Mouse (Mus musculus) lung, postnatal 10 days (tissue): ENCODE results near the gene Glis3.
A peak's percentile ranks its signal among the peaks of the same experiment; 100 is the strongest.

Source experiments
- DNase-seq: peaks from one replicate; pipeline ENCODE4 v3.0.0; 2021

Gene Glis3

GRCm38 (mm10) chr19:28650836-28651235 lies 29.0 kb downstream of the Glis3 start:
- DNase-seq, result no peak

GRCm38 (mm10) chr19:28649489-28649888 lies 30.4 kb downstream of the Glis3 start:
- DNase-seq, result no peak

GRCm38 (mm10) chr19:28648881-28649280 lies 31.0 kb downstream of the Glis3 start:
- no peak for DNase-seq

- no peak for DNase-seq
Measured at GRCm38 (mm10) chr19:28647424-28647823, 32.5 kb downstream of the Glis3 start.

GRCm38 (mm10) chr19:28646286-28646685 lies 33.6 kb downstream of the Glis3 start:
- DNase-seq, result no peak

GRCm38 (mm10) chr19:28640861-28641381 lies 39.0 kb downstream of the Glis3 start:
- no peak for DNase-seq

GRCm38 (mm10) chr19:28635991-28636553 lies 43.8 kb downstream of the Glis3 start:
- no peak for DNase-seq

GRCm38 (mm10) chr19:28634986-28635385 lies 44.9 kb downstream of the Glis3 start:
- no peak for DNase-seq

- DNase-seq, result peak; percentile 27
Measured at GRCm38 (mm10) chr19:28628416-28628815, 51.5 kb downstream of the Glis3 start.

GRCm38 (mm10) chr19:28626189-28626588 lies 53.7 kb downstream of the Glis3 start:
- no peak for DNase-seq

GRCm38 (mm10) chr19:28624571-28624970 lies 55.3 kb downstream of the Glis3 start:
- DNase-seq, result no peak

- peak; percentile 23 for DNase-seq
Measured at GRCm38 (mm10) chr19:28623726-28624125, 56.2 kb downstream of the Glis3 start.

- DNase-seq, result no peak
Measured at GRCm38 (mm10) chr19:28621608-28622505, 58.0 kb downstream of the Glis3 start.

GRCm38 (mm10) chr19:28617736-28618135 lies 62.1 kb downstream of the Glis3 start:
- no peak for DNase-seq

GRCm38 (mm10) chr19:28617191-28617590 lies 62.7 kb downstream of the Glis3 start:
- no peak for DNase-seq

- no peak for DNase-seq
Measured at GRCm38 (mm10) chr19:28616487-28616886, 63.4 kb downstream of the Glis3 start.

- DNase-seq, result no peak
Measured at GRCm38 (mm10) chr19:28612249-28612648, 67.6 kb downstream of the Glis3 start.

GRCm38 (mm10) chr19:28608747-28609146 lies 71.1 kb downstream of the Glis3 start:
- no peak for DNase-seq

- no peak for DNase-seq
Measured at GRCm38 (mm10) chr19:28608277-28608676, 71.6 kb downstream of the Glis3 start.

GRCm38 (mm10) chr19:28600866-28601265 lies 79.0 kb downstream of the Glis3 start:
- no peak for DNase-seq

GRCm38 (mm10) chr19:28594215-28594614 lies 85.7 kb downstream of the Glis3 start:
- DNase-seq, result no peak

- peak; percentile 48 for DNase-seq
Measured at GRCm38 (mm10) chr19:28592981-28593380, 86.9 kb downstream of the Glis3 start.

GRCm38 (mm10) chr19:28591736-28592477 lies 88.0 kb downstream of the Glis3 start:
- DNase-seq, result no peak
